ENCODE assay signal across 16 mouse cellular contexts in the genomic region with DNA sequence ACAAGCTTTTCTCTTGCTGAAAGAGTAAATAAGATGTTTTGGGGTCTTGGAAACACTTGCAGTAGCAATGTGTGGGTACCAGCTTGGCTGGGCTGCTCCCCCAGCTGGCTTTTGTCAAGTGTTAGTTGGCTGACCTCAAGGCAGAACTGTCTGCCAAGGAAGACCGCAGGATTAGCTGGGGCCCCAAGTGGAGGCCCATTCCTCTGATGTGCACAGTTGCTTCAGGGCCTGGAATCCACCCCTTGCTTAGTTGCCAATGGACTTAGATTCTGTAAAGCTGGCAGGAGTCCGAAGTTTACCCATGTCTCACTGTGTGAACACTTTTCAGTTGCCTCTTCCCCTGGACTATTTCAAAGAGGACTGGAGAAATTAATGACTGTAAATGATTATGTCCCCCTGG. TPM values are rescaled to one million over a fixed set of nuclear protein-coding genes. Genes with fewer than 3 reads are reported as not detected.
DNase-seq lines count a peak whose midpoint lies in the region; ATAC-seq and TF ChIP-seq lines count a peak whose summit lies in the region.
"Had no signal": no experiment of that assay in that cellular context is flagged by ENCODE, and none has a peak within 500 bp of the region (broad histone marks: within the 10 kb centered on the region; RNA-seq: fewer than 3 reads in every experiment).

No protein-coding gene starts in this region.

- no peak overlapping the region for H3K4me3 ChIP-seq in gastrocnemius, adult 2 months
- no peak overlapping the region for H3K4me3 ChIP-seq in liver, adult 2 months (ENCODE audit: insufficient read depth, low read depth, low read length)
- no peak overlapping the region for H3K4me3 ChIP-seq in myocyte
- H3K4me3 ChIP-seq: embryonic facial prominence, embryonic 13.5 days; heart, embryonic 15.5 days; hindbrain, embryonic 15.5 days; limb, embryonic 15.5 days had no signal

- no peak overlapping the region for H3K27ac ChIP-seq in gastrocnemius, adult 2 months
- no peak overlapping the region for H3K27ac ChIP-seq in liver, adult 2 months (replicated peaks; ENCODE audit: insufficient read depth, low read depth, low read length)
- H3K27ac ChIP-seq: embryonic facial prominence, embryonic 13.5 days; heart, embryonic 15.5 days; hindbrain, embryonic 15.5 days; limb, embryonic 15.5 days had no signal

- H3K27me3 ChIP-seq in liver, adult 2 months (ENCODE audit: control insufficient read depth, insufficient read depth, low read length): no peaks in the 10 kb centered on the region; the same call in 1 of the 2 replicates
- H3K27me3 ChIP-seq in myocyte (ENCODE audit: control insufficient read depth, insufficient read depth, insufficient read length): no peaks in the 10 kb centered on the region
- H3K27me3 ChIP-seq: embryonic facial prominence, embryonic 13.5 days; heart, embryonic 15.5 days; hindbrain, embryonic 15.5 days; limb, embryonic 15.5 days had no signal

- intact Hi-C loops in gastrocnemius, adult 2 months (cut with DNase I): no loop called here
- intact Hi-C loops in gastrocnemius, postnatal 36 days (cut with DNase I): no loop called here

- peak overlapping the region; percentile 3 for H3K4me2 ChIP-seq in myocyte (ENCODE audit: low read depth)
- H3K4me2 ChIP-seq: embryonic facial prominence, embryonic 13.5 days; heart, embryonic 15.5 days; hindbrain, embryonic 15.5 days; limb, embryonic 15.5 days had no signal

- TF ChIP-seq POLR2A in liver, adult 2 months (IDR thresholded peaks at IDR 0.05; ENCODE audit: extremely low read depth, insufficient read depth, low read length): no peak
- no peak for TF ChIP-seq POLR2A in brain, embryonic 14.5 days (IDR thresholded peaks at IDR 0.05; ENCODE audit: borderline replicate concordance, extremely low read depth, insufficient read depth, insufficient read length, poor library complexity, severe bottlenecking)
- no peak for TF ChIP-seq POLR2A in myocyte (IDR thresholded peaks at IDR 0.05; ENCODE audit: insufficient read length, low read depth)

- no peak for ATAC-seq in megakaryocyte, adult 5-6 weeks (ENCODE audit: poor library complexity, severe bottlenecking)
- ATAC-seq: forebrain, embryonic 14.5 days had no signal

- no peaks in the 10 kb centered on the region for H3K36me3 ChIP-seq in liver, adult 2 months (ENCODE audit: control insufficient read depth, insufficient read depth, low read length)
- H3K36me3 ChIP-seq in myocyte (ENCODE audit: control insufficient read depth, insufficient read depth): no peaks in the 10 kb centered on the region
- H3K36me3 ChIP-seq: embryonic facial prominence, embryonic 13.5 days; heart, embryonic 15.5 days; hindbrain, embryonic 15.5 days; limb, embryonic 15.5 days had no signal

- no peaks in the 10 kb centered on the region for H3K79me2 ChIP-seq in liver, adult 2 months (ENCODE audit: control insufficient read depth, insufficient read depth, low read length)
- no peaks in the 10 kb centered on the region for H3K79me2 ChIP-seq in myocyte (ENCODE audit: control insufficient read depth, insufficient read depth)

- no peaks in the 10 kb centered on the region for H3K4me1 ChIP-seq in liver, adult 2 months (ENCODE audit: control insufficient read depth, insufficient read depth, low read length)
- H3K4me1 ChIP-seq: heart, embryonic 15.5 days; hindbrain, embryonic 15.5 days; limb, embryonic 15.5 days had no signal

- peak; percentile 19 for DNase-seq in gastrocnemius, adult 2 months
- no peak for DNase-seq in gastrocnemius, postnatal 36 days
- peak; percentile 8 for DNase-seq in liver, adult 2 months (ENCODE audit: extremely low read depth, low read depth, low spot score)
- DNase-seq in liver: no peak
- peak; percentile 34 for DNase-seq in brain, embryonic 14.5 days (ENCODE audit: low read depth)
- no peak for DNase-seq in c-Kit-positive CD71-positive TER-119-positive erythroid progenitor cells, embryonic 14.5 days (ENCODE audit: low spot score)
- DNase-seq: cerebellum, postnatal 36 days; spleen, adult 18-20 months had no signal

- no peak overlapping the region for H3K9ac ChIP-seq in liver, adult 2 months (ENCODE audit: low read depth, low read length)
- H3K9ac ChIP-seq: embryonic facial prominence, embryonic 13.5 days; heart, embryonic 15.5 days; hindbrain, embryonic 15.5 days; limb, embryonic 15.5 days had no signal

- no peak for TF ChIP-seq CTCF in gastrocnemius, adult 2 months (IDR thresholded peaks at IDR 0.05)
- no peak for TF ChIP-seq CTCF in liver, adult 2 months (IDR thresholded peaks at IDR 0.05; ENCODE audit: low read depth, low read length)
- TF ChIP-seq CTCF in brain, embryonic 14.5 days (IDR thresholded peaks at IDR 0.05; ENCODE audit: borderline replicate concordance, extremely low read depth, insufficient read depth, insufficient read length): no peak

- H3ac ChIP-seq in myocyte (ENCODE audit: control insufficient read depth, insufficient read length): no peak overlapping the region

- 82% methylated on average over 2 of the region's 2 CpGs for WGBS in liver, adult 2 months

TF ChIP-seq in myocyte, 11 proteins besides CTCF, POLR2A, EP300 and RAD21:
- TF ChIP-seq MYOD1 (IDR thresholded peaks at IDR 0.05; ENCODE audit: control insufficient read depth in 1 of 3, insufficient read length in 2 of 3, low read depth in 2 of 3): peak in 2 of 3 experiments; percentile 50 to 79
- TF ChIP-seq CEBPB (IDR thresholded peaks at IDR 0.05; ENCODE audit: insufficient read depth, poor library complexity, severe bottlenecking): no peak
- no peak for TF ChIP-seq REST (IDR thresholded peaks at IDR 0.05; ENCODE audit: insufficient read depth, insufficient read length)
- TF ChIP-seq TCF3 (IDR thresholded peaks at IDR 0.05; ENCODE audit: insufficient read length, low read depth): no peak
- TF ChIP-seq POLR2AphosphoS2 (IDR thresholded peaks at IDR 0.05; ENCODE audit: insufficient read length, low read depth): no peak
- TF ChIP-seq USF1 (IDR thresholded peaks at IDR 0.05; ENCODE audit: low read depth): no peak
- no peak for TF ChIP-seq E2F4 (IDR thresholded peaks at IDR 0.05; ENCODE audit: insufficient read depth)
- TF ChIP-seq MYOG (IDR thresholded peaks at IDR 0.05; ENCODE audit: control insufficient read depth in 1 of 3, insufficient read depth in 1 of 3, insufficient read length in 2 of 3, low read depth in 2 of 3): peak; percentile 18 to 79 (median 39)
- no peak for TF ChIP-seq SRF (IDR thresholded peaks at IDR 0.05; ENCODE audit: control insufficient read depth, insufficient read length, low read depth)
- TF ChIP-seq MAX (IDR thresholded peaks at IDR 0.05; ENCODE audit: low read depth): no peak
- peak; percentile 62 for TF ChIP-seq TCF12 (IDR thresholded peaks at IDR 0.05; ENCODE audit: insufficient read depth, poor library complexity, severe bottlenecking)

RNA-seq across cellular contexts. Expression of gene Rmdn2, which starts 57.8 kb away (rescaled TPM):
- total RNA-seq in gastrocnemius, adult 2 months (2021): 10 to 100 TPM; 13.4 to 13.5 TPM
- total RNA-seq in gastrocnemius, postnatal 36 days (2021): 10 to 100 TPM in 1 of 2 experiments, 1 to 10 TPM in 1; 8.4 to 10.1 TPM
- total RNA-seq in liver, adult 2 months (2014; rRNA removed): 45.8 and 82.7 TPM in 2 replicates
- 14.1 and 17.6 TPM in 2 replicates for polyA plus RNA-seq in liver, adult 2 months (2012; rRNA removed)
- polyA plus RNA-seq in brain, embryonic 14.5 days (2012; rRNA removed): 3.6 and 3.7 TPM in 2 replicates
- polyA plus RNA-seq in myocyte (2012; fragmentation: generic; extraction: Trizol): 1.6 TPM
- 3.8 and 5.1 TPM in 2 replicates for total RNA-seq in megakaryocyte, adult 5-6 weeks (2015)
- 3.1 and 4.4 TPM in 2 replicates for total RNA-seq in megakaryocyte, adult 5-6 weeks (2017)
- total RNA-seq: MEL had no signal

Comparison
In these comparisons a context has a peak if more than half of its experiments do, and no peak if none do; other contexts are left out.
1. DNase-seq: peak in gastrocnemius, adult 2 months (single experiment), liver, adult 2 months (single experiment) and brain, embryonic 14.5 days (single experiment); none in gastrocnemius, postnatal 36 days (0 of 2), liver (single experiment) and c-Kit-positive CD71-positive TER-119-positive erythroid progenitor cells, embryonic 14.5 days (single experiment).